Mouse (Mus musculus) forebrain, embryonic 16.5 days (tissue): Measurements from ENCODE around the gene Mxra7. TPM values are rescaled to one million over a fixed set of nuclear protein-coding genes. Genes with fewer than 3 reads are reported as not detected.
A peak's percentile ranks its signal among the peaks of the same experiment; 100 is the strongest.
"Not testable (repeated sequence)": the region's sequence is repeated elsewhere in the genome, so short reads cannot be mapped to it uniquely, and the experiment has no call there.

Experiments used
- ATAC-seq: fragments of 200-750 bp; cut with Nextera tagmentation; 2 replicates; pipeline ENCODE4 v1.8.0; 2017; ENCODE audit warnings: mild to moderate bottlenecking, moderate library complexity
- H3K27ac ChIP-seq: fragments of 300-500 bp; sonication (generic); 2 replicates; pipeline ENCODE4 v1.5.1; 2014; ENCODE audit warnings: low read length, control low read depth
- H3K27me3 ChIP-seq: fragments of 300-500 bp; sonication (generic); replicated peaks from 2 replicates; pipeline ENCODE4 v1.6.1; 2014; ENCODE audit warnings: low read length; ENCODE audit not compliant: control insufficient read depth, insufficient read depth
- H3K36me3 ChIP-seq: fragments of 300-500 bp; sonication (generic); 2 replicates; pipeline ENCODE4 v1.6.1; 2014; ENCODE audit not compliant: control insufficient read depth, insufficient read depth
- H3K4me1 ChIP-seq: fragments of 300-500 bp; sonication (generic); replicated peaks from 2 replicates; pipeline ENCODE4 v1.6.1; 2014; ENCODE audit warnings: low read length; ENCODE audit not compliant: control insufficient read depth, insufficient read depth
- H3K4me2 ChIP-seq: fragments of 300-500 bp; sonication (generic); 2 replicates; pipeline ENCODE4 v1.6.1; 2014; ENCODE audit warnings: mild to moderate bottlenecking, low read length, control low read depth
- H3K4me3 ChIP-seq: fragments of 300-500 bp; sonication (generic); replicated peaks from 2 replicates; pipeline ENCODE4 v1.5.1; 2014; ENCODE audit warnings: mild to moderate bottlenecking, low read length, control low read depth
- H3K9ac ChIP-seq: fragments of 300-500 bp; sonication (generic); replicated peaks from 2 replicates; pipeline ENCODE4 v1.6.1; 2014; ENCODE audit warnings: low read depth, low read length, control low read depth
- H3K9me3 ChIP-seq: fragments of 300-500 bp; sonication (generic); 2 replicates; pipeline ENCODE4 v1.6.1; 2016; ENCODE audit warnings: low read length; ENCODE audit not compliant: control insufficient read depth
- WGBS: fragments of 180-500 bp; shearing (Covaris S2); extraction: QIAGEN DNeasy Blood & Tissue Kit; methylation state at CpG from one replicate; pipeline ENCODE4 v1.1.7; 2014; 5-methylcytosine and 5-hydroxymethylcytosine counted together
- polyA plus RNA-seq: library from polyadenylated mRNA; unstranded; fragments of >200 nt; fragmentation: Nextera tagmentation; extraction: Ambion mirVana; gene quantifications from 2 replicates; pipeline ENCODE4 v1.2.1, GENCODE M21; 2015

The Mxra7 gene
- polyA plus RNA-seq, 1 experiment from 2014 or later: 7.8 TPM

DNA sequence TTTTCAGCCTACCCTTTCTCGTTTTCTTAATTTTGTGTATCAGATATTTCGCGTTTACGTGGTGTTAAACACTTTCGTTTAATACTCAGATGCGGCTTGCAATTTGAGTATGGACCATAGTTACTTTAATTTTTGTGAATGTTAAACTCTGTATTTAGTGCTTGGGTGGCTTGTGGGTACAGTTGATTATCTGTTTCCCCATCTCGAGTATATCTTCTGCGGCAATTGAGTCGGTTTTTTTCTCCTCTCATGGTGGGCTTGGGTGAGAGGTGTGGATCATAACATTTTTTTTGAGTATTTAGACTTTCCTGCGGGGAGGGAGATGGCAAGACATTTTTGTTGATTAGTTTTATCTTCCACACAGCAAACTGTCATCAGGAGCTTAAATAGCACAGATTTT is 26.4 kb upstream of the Mxra7 start:
- H3K9me3 ChIP-seq: no peaks in the 10 kb centered on the region
- ATAC-seq: no peak
- peak overlapping the region; percentile 57 for H3K4me2 ChIP-seq
- peaks cover 23% of the 10 kb centered on the region for H3K4me1 ChIP-seq
- no peak overlapping the region for H3K27ac ChIP-seq
- peaks cover 10% of the 10 kb centered on the region; the same call in 1 of the 2 replicates for H3K36me3 ChIP-seq
- WGBS: 51% methylated on average over 10 of the region's 10 CpGs
- H3K9ac ChIP-seq: peak overlapping the region; percentile 89
- H3K27me3 ChIP-seq: no peaks in the 10 kb centered on the region
- peak overlapping the region; percentile 65 for H3K4me3 ChIP-seq

DNA sequence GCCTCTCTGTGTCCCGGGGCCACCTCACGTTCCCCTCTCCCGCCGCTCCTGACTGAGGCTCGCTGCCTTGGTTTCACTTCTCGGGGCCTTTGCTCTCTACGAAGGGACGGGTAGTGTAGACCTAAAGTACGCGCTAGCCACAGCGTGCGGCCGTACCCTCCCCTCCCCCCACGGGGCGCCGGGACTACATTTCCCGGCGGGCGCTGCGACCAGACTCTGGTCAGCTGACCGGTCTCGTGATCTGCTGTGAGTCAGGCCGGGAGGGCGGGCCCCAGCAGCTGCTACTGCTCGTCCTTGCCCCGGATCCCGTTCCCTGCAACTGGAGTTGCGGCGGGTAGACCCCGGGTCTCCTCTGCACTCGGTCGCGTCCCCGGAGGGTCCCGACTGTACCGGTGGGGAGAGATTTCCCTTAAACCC is 25.7 kb upstream of the Mxra7 start:
- Histone ChIP-seq H3K4me3 (peak overlapping the region; percentile 65), H3K27me3 (no peaks in the 10 kb centered on the region), H3K9ac (peak overlapping the region; percentile 89), H3K27ac (peak overlapping the region; percentile 99), H3K36me3 (peaks cover 6% of the 10 kb centered on the region; the same call in 1 of the 2 replicates), H3K4me1 (peaks cover 23% of the 10 kb centered on the region), H3K9me3 (no peaks in the 10 kb centered on the region), H3K4me2 (peak overlapping the region; percentile 58)
- ATAC-seq: peak; percentile 88
- WGBS: under 1% methylated on average over 36 of the region's 36 CpGs

GRCm38 (mm10) chr11:116852891-116853511 is 25.2 kb upstream of the Mxra7 start, which contains the start of gene Srsf2:
Gene Srsf2, minus strand, starts transcription at chr11:116853094.
- Histone ChIP-seq H3K36me3 (peaks cover 6% of the 10 kb centered on the region; the same call in 1 of the 2 replicates), H3K27ac (peak within 1 kb of the TSS; percentile 99), H3K4me1 (peaks cover 23% of the 10 kb centered on the region), H3K4me3 (peak within 1 kb of the TSS; percentile 65), H3K4me2 (peak within 1 kb of the TSS; percentile 84), H3K9ac (peak within 1 kb of the TSS; percentile 97), H3K27me3 (no peaks in the 10 kb centered on the region), H3K9me3 (no peaks in the 10 kb centered on the region)
- under 1% methylated on average over 60 of the region's 74 CpGs for WGBS
- ATAC-seq: peak; percentile 88

DNA sequence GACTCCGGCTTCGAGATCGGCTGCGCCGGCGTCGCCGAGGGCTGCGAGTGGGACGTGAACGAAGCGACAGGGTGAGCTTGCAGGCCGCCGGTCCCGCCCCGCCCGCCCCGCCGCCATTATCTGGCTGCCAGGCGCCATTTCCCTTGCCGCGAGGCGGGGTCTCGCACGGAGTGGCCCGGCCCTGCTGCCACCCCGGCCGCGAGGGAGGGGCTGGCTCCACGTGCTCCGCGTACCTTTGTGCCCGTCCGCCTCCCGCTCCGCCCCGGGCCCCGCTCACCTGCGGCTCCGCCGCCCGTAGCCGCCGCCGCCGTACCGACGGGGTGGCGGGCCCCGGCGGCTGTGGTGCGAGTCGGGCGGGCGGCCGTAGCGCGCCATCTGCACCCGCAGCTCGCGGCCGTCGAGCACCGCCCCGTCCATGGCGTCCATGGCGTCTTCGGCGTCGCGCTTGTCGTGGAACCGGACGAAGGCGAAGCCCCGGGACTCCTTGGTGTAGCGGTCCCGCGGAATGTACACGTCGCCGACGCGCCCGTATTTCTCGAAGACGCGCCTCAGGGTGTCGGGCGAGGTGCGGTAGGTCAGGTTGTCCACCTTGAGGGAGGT is 24.5 kb upstream of the Mxra7 start, which contains the start of gene Mfsd11:
Gene Mfsd11 (plus strand): TSS at position 150 of the 600 bp plus-strand sequence.
- H3K36me3 ChIP-seq: peaks cover 9% of the 10 kb centered on the region; the same call in 1 of the 2 replicates
- H3K9ac ChIP-seq: peak within 1 kb of the TSS; percentile 97
- H3K27ac ChIP-seq: peak within 1 kb of the TSS; percentile 99
- peak within 1 kb of the TSS; percentile 65 for H3K4me3 ChIP-seq
- H3K4me1 ChIP-seq: peaks cover 23% of the 10 kb centered on the region
- H3K9me3 ChIP-seq: no peaks in the 10 kb centered on the region
- H3K27me3 ChIP-seq: no peaks in the 10 kb centered on the region
- ATAC-seq: peak; percentile 57
- H3K4me2 ChIP-seq: peak within 1 kb of the TSS; percentile 84
- 0% methylated on average over 62 of the region's 91 CpGs for WGBS

DNA sequence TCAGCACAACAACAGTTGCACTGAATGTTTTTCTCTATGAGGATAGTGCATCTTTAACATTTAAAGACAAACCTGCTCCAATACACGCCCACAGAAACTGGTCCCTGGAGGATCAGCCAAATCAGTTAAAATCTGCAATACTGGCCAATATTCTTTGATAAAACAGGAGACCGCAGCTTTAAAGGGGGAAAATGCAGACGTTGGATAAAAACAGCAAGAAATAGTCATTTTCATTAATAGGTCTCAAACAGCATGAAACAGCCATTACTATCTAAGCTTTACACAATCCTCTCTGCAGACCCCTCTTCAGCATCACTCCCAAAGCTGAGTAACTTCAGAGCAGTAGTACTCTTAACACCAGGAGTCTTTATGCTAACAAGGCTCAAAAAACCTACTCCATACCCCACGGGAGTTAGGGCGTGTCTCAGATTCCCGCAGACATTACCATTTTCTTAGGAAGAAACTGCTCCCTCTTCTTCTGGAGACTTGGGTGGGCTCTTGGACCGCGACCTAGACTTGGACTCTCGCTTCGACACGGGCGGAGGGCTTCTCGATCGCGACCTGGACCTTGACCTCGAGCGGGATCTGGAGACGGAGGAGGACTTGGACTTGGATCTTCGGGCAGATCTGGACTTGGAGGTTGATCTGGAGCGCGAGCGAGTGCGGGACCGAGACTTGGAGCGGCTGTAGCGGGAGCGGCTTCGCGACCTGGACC is 23.9 kb upstream of the Mxra7 start:
- Histone ChIP-seq H3K4me1 (peaks cover 23% of the 10 kb centered on the region), H3K4me3 (peak overlapping the region; percentile 65), H3K27me3 (no peaks in the 10 kb centered on the region), H3K9ac (peak overlapping the region; percentile 97), H3K9me3 (no peaks in the 10 kb centered on the region), H3K27ac (peak overlapping the region; percentile 98), H3K36me3 (peaks cover 9% of the 10 kb centered on the region; the same call in 1 of the 2 replicates), H3K4me2 (peak overlapping the region; percentile 84)
- ATAC-seq: no peak
- under 1% methylated on average over 29 of the region's 29 CpGs for WGBS

GRCm38 (mm10) chr11:116850833-116851477 is 23.1 kb upstream of the Mxra7 start:
- peak overlapping the region; percentile 97; the same call in 1 of the 2 replicates for H3K9ac ChIP-seq
- WGBS: 20% methylated on average over 6 of the region's 6 CpGs
- H3K4me1 ChIP-seq: peaks cover 23% of the 10 kb centered on the region
- H3K27ac ChIP-seq: no peak overlapping the region
- H3K4me3 ChIP-seq: peak overlapping the region; percentile 65
- peaks cover 9% of the 10 kb centered on the region; the same call in 1 of the 2 replicates for H3K36me3 ChIP-seq
- no peak for ATAC-seq
- no peaks in the 10 kb centered on the region for H3K9me3 ChIP-seq
- no peaks in the 10 kb centered on the region for H3K27me3 ChIP-seq
- H3K4me2 ChIP-seq: peak overlapping the region; percentile 84

- H3K4me1 ChIP-seq: peaks cover 20% of the 10 kb centered on the region
- no peak for ATAC-seq
- H3K9ac ChIP-seq: no peak overlapping the region
- peak overlapping the region; percentile 29; the same call in 1 of the 2 replicates for H3K4me2 ChIP-seq
- H3K4me3 ChIP-seq: no peak overlapping the region
- no peak overlapping the region for H3K27ac ChIP-seq
- H3K36me3 ChIP-seq: peaks cover 9% of the 10 kb centered on the region; the same call in 1 of the 2 replicates
- no peaks in the 10 kb centered on the region for H3K9me3 ChIP-seq
- H3K27me3 ChIP-seq: no peaks in the 10 kb centered on the region
- WGBS: 45% methylated on average over 4 of the region's 4 CpGs
Observed at GRCm38 (mm10) chr11:116850085-116850484, 22.2 kb upstream of the Mxra7 start.

DNA sequence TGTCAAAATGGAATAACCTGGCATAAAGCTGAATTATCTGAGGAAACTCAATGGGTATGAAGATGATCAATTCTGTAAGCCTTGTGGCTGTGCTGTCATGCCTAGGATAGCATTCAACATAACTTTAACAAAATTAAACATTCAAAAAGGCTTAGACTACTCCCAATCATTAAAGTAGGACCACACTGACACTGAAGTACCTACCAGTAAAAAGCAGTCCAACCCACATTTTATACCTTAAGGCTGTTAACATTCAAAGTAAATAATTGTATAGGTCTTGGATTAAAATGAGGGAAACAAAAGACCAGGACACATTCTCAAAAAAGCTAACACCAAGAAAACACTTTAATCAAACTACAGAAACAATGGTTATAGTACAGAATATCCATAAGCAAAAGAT is 21.7 kb upstream of the Mxra7 start:
- Histone ChIP-seq H3K4me1 (peaks cover 16% of the 10 kb centered on the region), H3K9me3 (no peaks in the 10 kb centered on the region), H3K4me3 (no peak overlapping the region), H3K9ac (no peak overlapping the region), H3K27ac (no peak overlapping the region), H3K36me3 (peaks cover 9% of the 10 kb centered on the region; the same call in 1 of the 2 replicates), H3K27me3 (no peaks in the 10 kb centered on the region), H3K4me2 (no peak overlapping the region)
- no peak for ATAC-seq

- not testable (repeated sequence) for H3K27ac ChIP-seq, H3K4me3 ChIP-seq, H3K4me2 ChIP-seq, H3K27me3 ChIP-seq, H3K36me3 ChIP-seq, H3K9me3 ChIP-seq, H3K9ac ChIP-seq, ATAC-seq
- WGBS: 72% methylated on average over 2 of the region's 2 CpGs
- H3K4me1 ChIP-seq: peaks cover 18% of the 10 kb centered on the region
Observed at GRCm38 (mm10) chr11:116848877-116849178, 21.0 kb upstream of the Mxra7 start.
